11 mouse cellular contexts compared by ENCODE assay signal in genomic region chr11:101085617-101086322, GRCm38 (mm10). TPM values are rescaled to one million over a fixed set of nuclear protein-coding genes. Genes with fewer than 3 reads are reported as not detected.
DNase-seq lines count a peak whose midpoint lies in the region; ATAC-seq and TF ChIP-seq lines count a peak whose summit lies in the region.
"Had no signal": no experiment of that assay in that cellular context is flagged by ENCODE, and none has a peak within 500 bp of the region (broad histone marks: within the 10 kb centered on the region; RNA-seq: fewer than 3 reads in every experiment).

No protein-coding gene starts in this region.

- H3K27me3 ChIP-seq in forebrain, embryonic 10.5 days (ENCODE audit: poor library complexity, severe bottlenecking): peaks cover 12% of the 10 kb centered on the region
- H3K27me3 ChIP-seq in forebrain, embryonic 16.5 days (replicated peaks; ENCODE audit: control insufficient read depth, insufficient read depth, low read length): peaks cover 3% of the 10 kb centered on the region
- H3K27me3 ChIP-seq in neural tube, embryonic 12.5 days (replicated peaks): peaks cover 7% of the 10 kb centered on the region
- peaks cover 12% of the 10 kb centered on the region for H3K27me3 ChIP-seq in liver, embryonic 13.5 days

- peak overlapping the region; percentile 93; the same call in 1 of the 2 replicates for H3K4me3 ChIP-seq in forebrain, embryonic 10.5 days
- H3K4me3 ChIP-seq in forebrain, embryonic 16.5 days (replicated peaks; ENCODE audit: low read length): no peak overlapping the region
- no peak overlapping the region for H3K4me3 ChIP-seq in neural tube, embryonic 12.5 days
- H3K4me3 ChIP-seq in liver, embryonic 13.5 days (replicated peaks): no peak overlapping the region
- no peak overlapping the region for H3K4me3 ChIP-seq in left cerebral cortex, adult 2 months

- ATAC-seq in forebrain, embryonic 16.5 days: no peak
- ATAC-seq in neural tube, embryonic 12.5 days (ENCODE audit: low FRiP score, low read depth): no peak
- ATAC-seq in liver, embryonic 13.5 days (ENCODE audit: low read depth): no peak

- WGBS in forebrain, embryonic 10.5 days: 91% methylated on average over 18 of the region's 18 CpGs
- 93% methylated on average over 18 of the region's 18 CpGs for WGBS in forebrain, embryonic 16.5 days
- WGBS in neural tube, embryonic 12.5 days: 89% methylated on average over 18 of the region's 18 CpGs
- WGBS in liver, embryonic 13.5 days (ENCODE audit: insufficient replicate concordance): 85% methylated on average over 18 of the region's 18 CpGs

- peaks cover 60% of the 10 kb centered on the region for H3K4me1 ChIP-seq in forebrain, embryonic 10.5 days
- peaks cover 38% of the 10 kb centered on the region for H3K4me1 ChIP-seq in forebrain, embryonic 16.5 days (replicated peaks; ENCODE audit: control insufficient read depth, insufficient read depth, low read length)
- H3K4me1 ChIP-seq in neural tube, embryonic 12.5 days: peaks cover 35% of the 10 kb centered on the region
- H3K4me1 ChIP-seq in liver, embryonic 13.5 days (replicated peaks): peaks cover 72% of the 10 kb centered on the region

- no peak overlapping the region for H3K4me2 ChIP-seq in forebrain, embryonic 16.5 days (ENCODE audit: low read length)
- H3K4me2 ChIP-seq in neural tube, embryonic 12.5 days (replicated peaks): peak overlapping the region; percentile 97; the same call in 1 of the 2 replicates
- peak overlapping the region; percentile 98 for H3K4me2 ChIP-seq in liver, embryonic 13.5 days

- H3K36me3 ChIP-seq in forebrain, embryonic 10.5 days (replicated peaks): peaks cover 47% of the 10 kb centered on the region
- H3K36me3 ChIP-seq in forebrain, embryonic 16.5 days (ENCODE audit: control insufficient read depth, insufficient read depth): peaks cover 14% of the 10 kb centered on the region
- peaks cover 36% of the 10 kb centered on the region for H3K36me3 ChIP-seq in neural tube, embryonic 12.5 days
- H3K36me3 ChIP-seq in liver, embryonic 13.5 days: peaks cover 42% of the 10 kb centered on the region

- no peak overlapping the region for H3K9ac ChIP-seq in forebrain, embryonic 16.5 days (replicated peaks; ENCODE audit: low read depth, low read length)
- H3K9ac ChIP-seq in neural tube, embryonic 12.5 days: no peak overlapping the region
- peak overlapping the region; percentile 92; the same call in 1 of the 2 replicates for H3K9ac ChIP-seq in liver, embryonic 13.5 days

- no peaks in the 10 kb centered on the region for H3K9me3 ChIP-seq in forebrain, embryonic 10.5 days
- H3K9me3 ChIP-seq in forebrain, embryonic 16.5 days (ENCODE audit: control insufficient read depth, low read length): no peaks in the 10 kb centered on the region
- H3K9me3 ChIP-seq in neural tube, embryonic 12.5 days: no peaks in the 10 kb centered on the region
- H3K9me3 ChIP-seq in liver, embryonic 13.5 days (replicated peaks): no peaks in the 10 kb centered on the region

- H3K27ac ChIP-seq in forebrain, embryonic 10.5 days: no peak overlapping the region
- no peak overlapping the region; the same call in 1 of the 2 replicates for H3K27ac ChIP-seq in forebrain, embryonic 16.5 days (ENCODE audit: low read length)
- H3K27ac ChIP-seq in neural tube, embryonic 12.5 days: no peak overlapping the region
- peak overlapping the region; percentile 82 for H3K27ac ChIP-seq in liver, embryonic 13.5 days
- no peak overlapping the region for H3K27ac ChIP-seq in left cerebral cortex, adult 2 months

- intact Hi-C loops in left cerebral cortex, adult 2 months (cut with DNase I): no loop called here
- intact Hi-C loops in gastrocnemius, postnatal 36 days (cut with DNase I): no loop called here

- TF ChIP-seq CTCF in left cerebral cortex, adult 2 months (IDR thresholded peaks at IDR 0.05): no peak

- peak; percentile 9 for DNase-seq in forebrain, embryonic 10.5 days (ENCODE audit: extremely low spot score, low spot score)
- DNase-seq in neural tube, embryonic 10.5 days (ENCODE audit: extremely low spot score, low spot score): no peak
- DNase-seq in liver, embryonic 13.5 days: no peak
- no peak for DNase-seq in left cerebral cortex, adult 2 months (ENCODE audit: extremely low spot score in 1 of 2, low spot score in 2 of 2)
- no peak for DNase-seq in gastrocnemius, postnatal 36 days
- no peak for DNase-seq in adrenal gland, postnatal 4 days (ENCODE audit: low spot score in 2 of 2)
- DNase-seq: adrenal gland, postnatal 25 days; layer of hippocampus, adult 9-11 months had no signal

RNA-seq across cellular contexts. Expression of gene Mlx, which starts 1.3 kb away (rescaled TPM):
- 37.3 and 41.1 TPM in 2 replicates for polyA plus RNA-seq in forebrain, embryonic 10.5 days (2016; fragmentation: Nextera tagmentation; extraction: Ambion mirVana)
- polyA plus RNA-seq in forebrain, embryonic 16.5 days (2015; fragmentation: Nextera tagmentation; extraction: Ambion mirVana): 94.6 and 102 TPM in 2 replicates
- 59.6 and 68.0 TPM in 2 replicates for polyA plus RNA-seq in neural tube, embryonic 12.5 days (2016; fragmentation: Nextera tagmentation; extraction: Ambion mirVana)
- 32.5 and 34.4 TPM in 2 replicates for polyA plus RNA-seq in liver, embryonic 13.5 days (2015; fragmentation: Nextera tagmentation; extraction: Ambion mirVana)
- 10 to 100 TPM; 41.1 to 44.7 TPM for total RNA-seq in left cerebral cortex, adult 2 months (2021)
- total RNA-seq in gastrocnemius, postnatal 36 days (2021): 10 to 100 TPM in 1 of 2 experiments, 1 to 10 TPM in 1; 8.8 to 12.4 TPM
- total RNA-seq in adrenal gland, postnatal 4 days (2021): 10 to 100 TPM; 27.3 to 27.5 TPM

RNA-seq across cellular contexts. Expression of gene Coasy, which starts 3.4 kb away (rescaled TPM):
- 51.4 and 53.3 TPM in 2 replicates for polyA plus RNA-seq in forebrain, embryonic 10.5 days (2016; fragmentation: Nextera tagmentation; extraction: Ambion mirVana)
- polyA plus RNA-seq in forebrain, embryonic 16.5 days (2015; fragmentation: Nextera tagmentation; extraction: Ambion mirVana): 45.9 and 48.1 TPM in 2 replicates
- 50.8 and 54.5 TPM in 2 replicates for polyA plus RNA-seq in neural tube, embryonic 12.5 days (2016; fragmentation: Nextera tagmentation; extraction: Ambion mirVana)
- 23.0 and 23.2 TPM in 2 replicates for polyA plus RNA-seq in liver, embryonic 13.5 days (2015; fragmentation: Nextera tagmentation; extraction: Ambion mirVana)
- 10 to 100 TPM; 22.5 to 24.1 TPM for total RNA-seq in left cerebral cortex, adult 2 months (2021)
- total RNA-seq in gastrocnemius, postnatal 36 days (2021): 1 to 10 TPM; 8.0 to 8.9 TPM
- 10 to 100 TPM; 59.8 to 65.6 TPM for total RNA-seq in adrenal gland, postnatal 4 days (2021)

RNA-seq across cellular contexts. Expression of gene Hsd17b1, which starts 7.6 kb away (rescaled TPM):
- 0.10 and 0.11 TPM in 2 replicates for polyA plus RNA-seq in forebrain, embryonic 10.5 days (2016; fragmentation: Nextera tagmentation; extraction: Ambion mirVana)
- polyA plus RNA-seq in forebrain, embryonic 16.5 days (2015; fragmentation: Nextera tagmentation; extraction: Ambion mirVana): 0.25 and 0.30 TPM in 2 replicates
- polyA plus RNA-seq in neural tube, embryonic 12.5 days (2016; fragmentation: Nextera tagmentation; extraction: Ambion mirVana): 0.14 and 0.29 TPM in 2 replicates
- polyA plus RNA-seq in liver, embryonic 13.5 days (2015; fragmentation: Nextera tagmentation; extraction: Ambion mirVana): 0.14 and 0.24 TPM in 2 replicates
- total RNA-seq in left cerebral cortex, adult 2 months (2021): 1 to 10 TPM in 1 of 2 experiments, under 1 TPM in 1; 0.87 to 1.5 TPM
- total RNA-seq in gastrocnemius, postnatal 36 days (2021): not detected
- under 1 TPM; 0.50 to 0.62 TPM for total RNA-seq in adrenal gland, postnatal 4 days (2021)
- total RNA-seq: monocyte, adult 5-6 weeks had no signal

RNA-seq across cellular contexts. Expression of gene Psmc3ip, which starts 9.5 kb away (rescaled TPM):
- 78.1 and 96.4 TPM in 2 replicates for polyA plus RNA-seq in forebrain, embryonic 10.5 days (2016; fragmentation: Nextera tagmentation; extraction: Ambion mirVana)
- 37.3 and 43.6 TPM in 2 replicates for polyA plus RNA-seq in forebrain, embryonic 16.5 days (2015; fragmentation: Nextera tagmentation; extraction: Ambion mirVana)
- 31.4 and 34.3 TPM in 2 replicates for polyA plus RNA-seq in neural tube, embryonic 12.5 days (2016; fragmentation: Nextera tagmentation; extraction: Ambion mirVana)
- polyA plus RNA-seq in liver, embryonic 13.5 days (2015; fragmentation: Nextera tagmentation; extraction: Ambion mirVana): 26.4 and 27.1 TPM in 2 replicates
- 1 to 10 TPM; 2.7 to 3.1 TPM for total RNA-seq in left cerebral cortex, adult 2 months (2021)
- total RNA-seq in gastrocnemius, postnatal 36 days (2021): 1 to 10 TPM; 1.6 to 2.1 TPM
- total RNA-seq in adrenal gland, postnatal 4 days (2021): 10 to 100 TPM; 10.3 to 11.9 TPM
- total RNA-seq: monocyte, adult 5-6 weeks had no signal

RNA-seq across cellular contexts. Expression of gene Naglu, which starts 16.0 kb away (rescaled TPM):
- 8.2 and 9.3 TPM in 2 replicates for polyA plus RNA-seq in forebrain, embryonic 10.5 days (2016; fragmentation: Nextera tagmentation; extraction: Ambion mirVana)
- polyA plus RNA-seq in forebrain, embryonic 16.5 days (2015; fragmentation: Nextera tagmentation; extraction: Ambion mirVana): 7.1 and 8.0 TPM in 2 replicates
- 10.8 and 11.1 TPM in 2 replicates for polyA plus RNA-seq in neural tube, embryonic 12.5 days (2016; fragmentation: Nextera tagmentation; extraction: Ambion mirVana)
- 6.0 TPM in 2 replicates for polyA plus RNA-seq in liver, embryonic 13.5 days (2015; fragmentation: Nextera tagmentation; extraction: Ambion mirVana)
- total RNA-seq in left cerebral cortex, adult 2 months (2021): 1 to 10 TPM; 8.3 TPM
- 1 to 10 TPM; 3.2 to 3.5 TPM for total RNA-seq in gastrocnemius, postnatal 36 days (2021)
- total RNA-seq in adrenal gland, postnatal 4 days (2021): 10 to 100 TPM; 36.9 to 37.8 TPM
